Mouse (Mus musculus): ENCODE data around the gene Eid3.

Eid3 gene

DNA sequence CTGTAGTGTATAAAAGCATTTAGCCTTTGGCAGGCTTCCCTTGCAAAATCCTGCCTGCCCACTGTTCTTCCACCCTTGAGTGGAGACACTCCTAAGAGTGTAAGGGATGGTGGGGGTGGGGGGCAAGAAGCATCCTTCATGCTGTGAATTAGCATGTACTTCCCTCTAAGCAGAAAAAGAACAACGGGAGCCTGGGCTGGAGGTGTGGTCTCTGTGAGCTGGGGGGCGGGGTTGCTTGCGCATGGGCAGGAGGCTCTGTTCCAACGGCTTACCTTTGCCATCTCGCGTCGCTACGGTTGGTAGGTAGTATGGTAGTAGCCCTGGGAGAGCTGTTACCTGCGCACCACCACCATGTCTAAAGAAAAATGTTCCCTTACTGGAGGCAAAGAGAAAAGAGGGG is at the start of gene Eid3:
TSS of gene Eid3 (plus strand) at position 271 of the 400 bp plus-strand sequence.
- CTCF ChIA-PET, result no interaction called here

DNA sequence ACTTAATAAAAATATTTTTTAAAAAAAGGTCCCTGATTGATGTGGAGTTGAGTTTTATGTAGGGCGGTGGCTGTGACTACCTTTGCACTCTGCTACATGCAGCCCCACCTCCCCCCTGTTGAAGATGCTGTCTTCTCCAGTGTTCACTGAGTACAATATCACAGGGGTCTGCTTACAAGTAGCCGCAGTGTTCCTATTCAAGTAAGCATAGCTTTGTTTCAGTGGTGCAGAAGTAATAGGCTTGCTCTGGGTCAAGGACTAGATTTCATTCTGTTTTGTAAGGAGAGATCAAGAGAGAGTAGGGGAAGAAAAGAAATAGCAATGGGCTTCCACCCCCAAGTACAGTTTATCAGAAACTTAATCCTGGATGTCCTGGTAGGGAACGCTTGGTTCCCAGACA is 48.9 kb upstream of the Eid3 start:
- CTCF ChIA-PET, result interaction anchor here (0.7 kb wide), 1 partner anchor 78 kb away, joined by 3 read pairs; no protein-coding TSS in a partner anchor

DNA sequence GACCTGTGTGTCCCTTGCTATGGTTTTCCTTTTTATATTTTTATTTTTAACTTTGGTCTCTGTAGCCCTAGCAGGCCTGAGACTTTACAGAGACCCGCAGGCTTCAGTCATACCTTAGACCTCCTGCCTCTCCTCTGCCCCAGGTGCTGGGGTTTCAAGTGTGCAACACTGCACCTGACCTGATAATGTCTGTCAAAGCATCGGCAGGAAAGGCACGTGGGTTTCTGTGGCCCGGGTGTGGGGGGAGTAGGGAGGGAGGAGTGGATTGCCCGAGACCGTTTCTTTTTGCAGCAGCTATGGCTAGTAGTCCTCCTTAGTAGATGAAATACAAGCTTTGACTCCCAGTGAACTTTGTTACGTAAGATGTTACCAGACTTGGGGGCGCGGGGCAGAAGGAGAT is 48.5 kb upstream of the Eid3 start:
- CTCF ChIA-PET, result interaction anchor here (0.7 kb wide), 1 partner anchor 78 kb away, joined by 3 read pairs; no protein-coding TSS in a partner anchor

GRCm38 (mm10) chr10:82818661-82819060 is 47.8 kb upstream of the Eid3 start:
- CTCF ChIA-PET, result interaction anchor here (0.5 to 0.7 kb wide), 3 partner anchors 83 to 1184 kb away, joined by 3 to 4 read pairs (median 3); no protein-coding TSS in a partner anchor

- CTCF ChIA-PET, result no interaction called here
Measured at GRCm38 (mm10) chr10:82823108-82823778, 43.2 kb upstream of the Eid3 start.

- CTCF ChIA-PET, result no interaction called here
Measured at GRCm38 (mm10) chr10:82823779-82824177, 42.6 kb upstream of the Eid3 start.

- CTCF ChIA-PET, result no interaction called here
Measured at GRCm38 (mm10) chr10:82824541-82824940, 41.9 kb upstream of the Eid3 start.

DNA sequence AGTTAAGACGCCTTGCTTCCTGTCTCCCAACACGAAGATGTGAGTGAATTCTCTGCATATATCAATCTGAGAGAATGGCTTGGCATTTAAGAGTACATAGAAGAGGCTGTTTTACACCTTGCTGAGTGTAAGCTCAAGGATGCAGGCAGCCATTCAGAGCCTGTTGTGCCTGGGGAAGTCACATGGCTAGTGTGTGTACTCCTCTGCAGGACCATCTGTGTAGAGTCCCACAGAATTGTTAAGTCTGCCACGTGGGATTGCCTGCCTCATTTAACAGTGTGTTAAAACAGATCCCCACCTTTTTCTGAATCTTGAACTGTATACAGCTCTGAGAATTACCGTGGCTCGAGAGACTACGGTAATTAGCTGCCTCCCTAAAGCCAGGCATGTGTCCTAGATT is 39.9 kb upstream of the Eid3 start:
- CTCF ChIA-PET, result no interaction called here

DNA sequence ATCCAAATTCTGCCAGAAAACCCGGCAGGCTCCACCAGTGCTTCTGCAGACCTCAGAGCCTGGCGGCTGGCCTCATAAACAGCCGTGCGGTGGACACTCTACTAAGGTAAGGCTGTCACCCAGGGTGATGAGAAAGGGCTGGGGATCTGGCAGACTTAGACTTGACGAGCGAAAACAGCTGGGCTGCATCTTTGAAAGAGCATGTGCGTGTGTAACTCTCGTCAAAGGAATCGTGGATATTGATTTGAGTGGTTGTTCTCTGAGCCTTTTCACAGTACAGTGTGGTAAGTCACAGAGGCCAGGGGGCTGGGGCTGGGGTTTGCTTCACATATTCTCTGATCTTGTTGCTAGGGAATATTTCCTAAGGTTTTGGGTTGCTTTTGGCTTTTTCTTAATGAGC is 32.5 kb upstream of the Eid3 start, which contains the start of gene Txnrd1:
TSS of gene Txnrd1 (plus strand) at position 26 of the 400 bp plus-strand sequence.
- CTCF ChIA-PET, result no interaction called here

GRCm38 (mm10) chr10:82835898-82836297 is 30.5 kb upstream of the Eid3 start:
- CTCF ChIA-PET, result no interaction called here

DNA sequence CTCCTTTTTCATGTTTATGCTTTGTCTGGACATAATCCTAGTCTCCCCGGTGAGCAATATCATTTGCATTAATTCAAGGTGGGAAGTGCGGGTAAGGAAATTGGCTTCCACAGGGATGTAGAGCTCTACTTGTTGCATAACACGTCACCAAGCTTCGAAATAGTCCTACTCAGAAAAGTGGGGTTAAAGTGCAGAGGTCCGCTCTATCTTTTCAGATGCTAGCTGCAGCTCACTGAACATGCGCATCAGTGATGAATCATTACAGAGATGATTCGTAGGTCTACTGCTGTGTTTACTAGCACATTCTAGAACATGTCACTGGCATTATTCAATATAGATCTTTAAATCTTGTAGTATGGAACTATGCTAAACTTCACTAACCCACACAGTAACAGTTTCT is 28.0 kb upstream of the Eid3 start:
- CTCF ChIA-PET, result no interaction called here

DNA sequence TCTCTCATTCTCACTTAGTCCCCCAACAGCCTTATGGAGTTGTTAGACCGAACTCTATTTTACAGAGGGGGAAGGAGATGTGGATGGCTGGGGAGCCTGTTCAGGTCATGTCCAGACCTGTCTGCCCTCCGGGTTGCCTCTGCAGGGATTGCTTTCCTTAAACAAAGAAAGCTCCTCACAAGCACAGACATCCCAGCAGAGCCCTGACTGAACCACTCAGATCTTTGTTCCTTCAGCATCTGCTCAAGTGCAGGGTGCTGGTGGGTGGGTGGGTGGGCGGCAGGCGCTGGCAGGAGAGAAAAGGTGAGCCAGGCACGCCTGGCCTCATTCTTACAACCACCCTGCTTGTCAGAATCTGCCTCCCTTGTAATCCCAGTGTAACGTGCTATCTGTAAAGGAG is 22.3 kb upstream of the Eid3 start:
- CTCF ChIA-PET, result interaction anchor here (0.7 kb wide), 1 partner anchor 57 kb away, joined by 3 read pairs; no protein-coding TSS in a partner anchor

DNA sequence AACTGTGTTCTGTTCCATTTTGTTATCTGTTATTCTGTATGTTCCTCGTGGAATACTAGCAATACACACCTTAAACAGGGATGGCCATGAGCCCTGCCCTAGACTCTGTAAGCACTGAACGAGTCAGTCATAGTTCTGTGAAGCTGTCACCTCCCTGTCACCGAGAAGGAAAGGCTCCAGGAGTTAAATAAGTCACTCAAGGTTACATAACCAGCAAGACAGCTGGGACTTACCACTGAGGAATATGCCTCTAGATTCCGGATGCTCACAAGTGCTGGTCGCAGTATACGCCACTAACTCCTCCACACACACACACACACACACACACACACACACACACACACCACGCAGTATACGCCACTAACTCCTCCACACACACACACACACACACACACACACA is 21.7 kb upstream of the Eid3 start:
- CTCF ChIA-PET, result interaction anchor here (0.7 kb wide), 1 partner anchor 57 kb away, joined by 3 read pairs; no protein-coding TSS in a partner anchor

GRCm38 (mm10) chr10:82847821-82848459 is 18.5 kb upstream of the Eid3 start:
- CTCF ChIA-PET, result no interaction called here

DNA sequence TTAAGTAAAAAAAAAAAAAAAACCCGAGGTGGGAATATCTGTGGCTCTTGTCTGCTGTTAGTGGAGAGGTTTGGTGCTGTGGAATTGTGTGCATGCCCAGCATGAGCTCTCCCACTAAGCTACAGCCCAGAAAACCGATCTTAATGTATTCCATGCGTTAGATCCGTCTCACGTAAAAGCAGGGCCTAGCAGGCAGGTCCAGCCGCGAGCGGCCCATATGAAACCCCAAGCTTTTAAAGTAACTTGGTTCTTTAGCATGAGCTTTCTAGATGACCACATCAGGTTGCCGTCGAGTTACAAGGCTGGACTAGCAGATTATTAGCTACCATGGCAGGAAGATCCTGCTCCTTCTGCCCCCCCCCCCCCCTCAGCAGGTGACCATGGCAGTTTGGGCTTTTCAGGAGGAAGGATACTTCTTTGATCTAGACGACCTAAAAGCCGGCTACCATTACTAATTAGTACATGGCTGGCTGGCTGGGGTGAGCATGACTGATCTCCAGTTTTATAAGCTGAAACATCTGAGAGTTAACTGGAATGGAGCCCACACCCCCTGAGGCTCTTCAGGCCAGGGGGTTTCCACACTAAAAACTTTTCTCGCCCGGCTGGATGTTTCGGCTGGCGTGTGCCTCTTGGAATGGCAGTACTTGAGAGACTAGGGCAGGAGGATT is 16.6 kb upstream of the Eid3 start:
- CTCF ChIA-PET, result interaction anchor here (0.6 kb wide), 1 partner anchor 15 kb away, joined by 3 read pairs; no protein-coding TSS in a partner anchor

GRCm38 (mm10) chr10:82850354-82850752 is 16.1 kb upstream of the Eid3 start:
- CTCF ChIA-PET, result no interaction called here

- CTCF ChIA-PET, result no interaction called here
Measured at GRCm38 (mm10) chr10:82851751-82852150, 14.7 kb upstream of the Eid3 start.

DNA sequence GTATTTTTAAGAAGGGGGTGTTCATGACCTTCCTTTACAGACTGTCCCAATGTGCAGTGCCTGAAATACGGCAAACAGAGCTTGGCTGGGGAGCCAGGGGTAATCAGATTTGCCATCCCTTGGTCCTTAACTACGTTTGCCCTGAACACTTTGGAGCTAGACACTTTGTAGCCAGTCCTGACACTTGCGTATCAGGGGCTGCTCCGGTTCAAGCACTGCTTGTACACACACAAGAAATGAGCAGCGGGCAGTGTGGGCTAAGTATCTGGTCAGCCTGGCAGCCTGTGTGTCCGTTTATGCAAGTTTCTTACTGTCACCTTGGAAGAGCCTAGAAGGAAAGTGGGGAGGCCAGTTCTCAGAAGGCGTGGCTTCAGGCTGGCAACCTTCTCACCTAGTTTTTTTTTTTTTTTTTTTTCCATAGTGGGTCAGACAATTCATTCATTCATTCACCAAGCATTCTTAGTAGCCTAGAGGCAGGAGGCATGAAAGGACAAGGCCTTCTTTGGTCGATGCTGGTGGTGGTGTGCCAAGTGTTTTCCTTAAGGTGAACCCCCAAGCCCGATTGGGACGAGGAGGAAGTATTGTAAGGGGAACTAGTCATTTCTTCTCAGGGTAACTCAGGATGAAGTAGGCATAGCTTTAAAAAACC is 8.3 kb upstream of the Eid3 start:
- CTCF ChIA-PET, result interaction anchor here (0.7 to 2.1 kb wide), 2 partner anchors 42 to 475 kb away, joined by 10 to 12 read pairs; no protein-coding TSS in a partner anchor

DNA sequence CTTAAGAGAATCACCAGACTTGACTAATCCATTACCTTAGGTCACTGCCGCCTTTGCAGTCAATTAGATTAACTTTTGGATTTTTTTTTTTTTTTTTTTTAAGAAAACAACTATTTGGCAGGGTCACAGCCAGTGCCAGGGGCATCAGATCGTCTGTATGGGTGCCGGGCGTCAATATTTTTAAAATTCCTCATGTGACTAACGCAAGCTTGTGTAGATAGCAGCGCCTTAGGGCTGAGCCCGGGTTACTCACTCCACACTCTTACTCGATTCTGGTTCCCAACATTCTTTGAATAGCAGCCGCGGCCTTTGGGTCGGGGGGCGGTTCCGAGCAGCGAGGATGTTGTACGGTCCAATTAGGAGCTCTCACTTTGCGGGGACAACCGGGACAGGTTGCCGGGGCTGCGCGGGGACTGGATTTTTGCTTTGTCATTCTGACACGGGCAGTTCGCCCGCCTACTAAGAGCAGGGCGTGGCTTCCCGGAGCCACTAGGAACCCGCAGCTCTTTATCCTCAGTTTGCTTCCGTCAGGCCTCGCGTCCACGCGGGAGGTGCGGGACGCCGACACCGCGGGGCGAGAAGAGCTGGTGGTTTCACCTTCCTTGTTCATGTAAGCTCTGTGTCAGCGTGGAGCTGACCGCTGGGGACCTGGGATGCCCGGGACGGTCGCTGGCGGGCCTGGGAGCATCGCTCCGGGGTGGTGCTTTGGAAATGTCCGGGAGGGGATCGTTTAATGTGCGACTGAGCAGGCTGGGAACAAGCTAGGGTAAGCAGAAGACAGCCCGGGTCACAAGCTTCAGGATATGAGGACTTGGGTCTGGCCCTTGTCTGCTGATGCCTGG is 7.5 kb upstream of the Eid3 start:
- CTCF ChIA-PET, result interaction anchor here (0.7 to 2.1 kb wide), 3 partner anchors 38 to 474 kb away, joined by 3 to 12 read pairs (median 10); no protein-coding TSS in a partner anchor

- CTCF ChIA-PET, result interaction anchor here (1.0 to 2.1 kb wide), 2 partner anchors 37 to 41 kb away, joined by 3 to 10 read pairs; no protein-coding TSS in a partner anchor
Measured at GRCm38 (mm10) chr10:82859533-82859915, 6.9 kb upstream of the Eid3 start.

All from spleen, embryonic (tissue).